Mouse (Mus musculus): ENCODE results near the gene Sptan1. TPM values are rescaled to one million over a fixed set of nuclear protein-coding genes. Genes with fewer than 3 reads are reported as not detected.

Gene Sptan1
- polyA plus RNA-seq, 1 experiment from 2014 or later: 90.3 TPM

Small RNAs within 50 kb of the gene (microRNA-seq; reads per million reads assigned to microRNA genes)
- not detected for gene Mir6997

Other genes starting within 250 kb of the Sptan1 start
- gene Gm13420, start 213.9 kb upstream of the Sptan1 start, polyA plus RNA-seq (2016; fragmentation: Nextera tagmentation; extraction: Ambion mirVana): not detected in 2 replicates
- gene Gm13547, start 206.2 kb upstream of the Sptan1 start, polyA plus RNA-seq (2016; fragmentation: Nextera tagmentation; extraction: Ambion mirVana): not detected in 2 replicates
- gene Coq4, start 178.1 kb upstream of the Sptan1 start, polyA plus RNA-seq (2016; fragmentation: Nextera tagmentation; extraction: Ambion mirVana): 44.4 and 47.5 TPM in 2 replicates
- 56.3 and 57.6 TPM in 2 replicates for gene Trub2, start 177.1 kb upstream of the Sptan1 start, polyA plus RNA-seq (2016; fragmentation: Nextera tagmentation; extraction: Ambion mirVana)
- gene Slc27a4, start 162.9 kb upstream of the Sptan1 start, polyA plus RNA-seq (2016; fragmentation: Nextera tagmentation; extraction: Ambion mirVana): 7.9 and 8.6 TPM in 2 replicates
- gene Urm1, start 145.5 kb upstream of the Sptan1 start, polyA plus RNA-seq (2016; fragmentation: Nextera tagmentation; extraction: Ambion mirVana): 15.9 and 17.4 TPM in 2 replicates
- gene Cercam, start 96.4 kb upstream of the Sptan1 start, polyA plus RNA-seq (2016; fragmentation: Nextera tagmentation; extraction: Ambion mirVana): 15.0 and 16.3 TPM in 2 replicates
- 124 and 125 TPM in 2 replicates for gene Odf2, start 76.3 kb upstream of the Sptan1 start, polyA plus RNA-seq (2016; fragmentation: Nextera tagmentation; extraction: Ambion mirVana)
- 74.9 and 77.4 TPM in 2 replicates for gene Gle1, start 30.1 kb upstream of the Sptan1 start, polyA plus RNA-seq (2016; fragmentation: Nextera tagmentation; extraction: Ambion mirVana)
- 33.1 and 33.4 TPM in 2 replicates for gene Wdr34, start 83.3 kb downstream of the Sptan1 start, polyA plus RNA-seq (2016; fragmentation: Nextera tagmentation; extraction: Ambion mirVana)
- gene Set, start 91.8 kb downstream of the Sptan1 start, polyA plus RNA-seq (2016; fragmentation: Nextera tagmentation; extraction: Ambion mirVana): 944 and 983 TPM in 2 replicates
- 12.4 and 13.1 TPM in 2 replicates for gene Pkn3, start 112.1 kb downstream of the Sptan1 start, polyA plus RNA-seq (2016; fragmentation: Nextera tagmentation; extraction: Ambion mirVana)
- 34.2 and 35.4 TPM in 2 replicates for gene Zdhhc12, start 128.1 kb downstream of the Sptan1 start, polyA plus RNA-seq (2016; fragmentation: Nextera tagmentation; extraction: Ambion mirVana)
- 6.3 and 6.6 TPM in 2 replicates for gene Zer1, start 159.0 kb downstream of the Sptan1 start, polyA plus RNA-seq (2016; fragmentation: Nextera tagmentation; extraction: Ambion mirVana)
- 7.8 and 8.6 TPM in 2 replicates for gene Tbc1d13, start 168.2 kb downstream of the Sptan1 start, polyA plus RNA-seq (2016; fragmentation: Nextera tagmentation; extraction: Ambion mirVana)
- 17.1 and 17.9 TPM in 2 replicates for gene Endog, start 205.9 kb downstream of the Sptan1 start, polyA plus RNA-seq (2016; fragmentation: Nextera tagmentation; extraction: Ambion mirVana)
- 92.5 and 96.1 TPM in 2 replicates for gene Spout1, start 212.9 kb downstream of the Sptan1 start, polyA plus RNA-seq (2016; fragmentation: Nextera tagmentation; extraction: Ambion mirVana)
- 7.0 and 8.6 TPM in 2 replicates for gene Kyat1, start 240.3 kb downstream of the Sptan1 start, polyA plus RNA-seq (2016; fragmentation: Nextera tagmentation; extraction: Ambion mirVana)

Data from forebrain, embryonic 10.5 days (tissue).